Mouse (Mus musculus) myocyte (in vitro differentiated cells): ENCODE measurements around the gene Mrrf.

Experiments
- E2F4 ChIP-seq: IDR thresholded peaks from one replicate; pipeline ENCODE4 v1.6.1; 2011; ENCODE audit warnings: mild to moderate bottlenecking, control low read depth, moderate library complexity; ENCODE audit not compliant: insufficient read depth
- MYOD1 ChIP-seq, 3 experiments: IDR thresholded peaks; one replicate each; pipeline ENCODE4 v1.6.1; 2011; ENCODE audit warnings: control low read depth in 2 of 3, low read depth in 2 of 3, mild to moderate bottlenecking in 2 of 3, moderate library complexity in 1 of 3; ENCODE audit not compliant: insufficient read length in 2 of 3, control insufficient read depth in 1 of 3
- POLR2A ChIP-seq: IDR thresholded peaks from one replicate; pipeline ENCODE4 v1.6.1; 2011; ENCODE audit warnings: low read depth, mild to moderate bottlenecking, control low read depth, moderate library complexity; ENCODE audit not compliant: insufficient read length
- POLR2AphosphoS2 ChIP-seq: IDR thresholded peaks from one replicate; pipeline ENCODE4 v1.6.1; 2011; ENCODE audit warnings: low read depth, control low read depth; ENCODE audit not compliant: insufficient read length
- TCF12 ChIP-seq: IDR thresholded peaks from one replicate; pipeline ENCODE4 v1.6.1; 2011; ENCODE audit warnings: mild to moderate bottlenecking, control low read depth; ENCODE audit not compliant: poor library complexity, insufficient read depth, severe bottlenecking
- USF1 ChIP-seq: IDR thresholded peaks from one replicate; pipeline ENCODE4 v1.6.1; 2011; ENCODE audit warnings: low read depth, mild to moderate bottlenecking, control low read depth, moderate library complexity

DNA sequence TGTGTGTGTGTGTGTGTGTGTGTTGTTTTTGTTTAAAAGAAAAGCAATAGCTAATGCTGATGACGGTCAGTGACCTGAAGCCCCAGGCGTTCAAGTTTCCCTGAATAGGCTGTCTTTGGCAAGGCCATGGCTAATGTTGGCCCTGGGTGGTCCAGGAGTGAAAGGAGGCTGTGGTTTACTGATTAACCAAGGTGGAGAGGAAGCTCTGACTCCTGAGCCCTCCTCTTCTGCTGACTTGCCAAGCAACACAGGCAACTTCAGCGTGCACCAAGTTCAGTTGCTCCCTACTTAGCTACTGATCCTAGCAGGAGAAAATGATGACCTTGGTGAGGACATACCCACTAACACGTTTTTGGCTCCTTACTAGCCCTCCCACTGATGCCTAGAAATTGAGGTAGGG is 43.4 kb upstream of the Mrrf start:
- TF ChIP-seq POLR2A (no peak), MYOD1 (IDR thresholded peaks at IDR 0.05; ENCODE audit: control insufficient read depth in 1 of 3, insufficient read length in 2 of 3, low read depth in 2 of 3) (no peak), TCF12 (no peak), USF1 (no peak), E2F4 (no peak), POLR2AphosphoS2 (no peak)
